Mouse (Mus musculus): ENCODE data around the gene Ntsr1.

- TF ChIP-seq CTCF (IDR thresholded peaks at IDR 0.05) (no peak), EP300 (IDR thresholded peaks at IDR 0.05) (no peak)
Observed at GRCm38 (mm10) chr2:180576482-180576881, 76.7 kb downstream of the Ntsr1 start.
